Mouse (Mus musculus) cerebellum, postnatal 36 days (tissue): Measurements from ENCODE around the gene Trim63.

ENCODE experiments used
- DNase-seq, 2 experiments: peaks; one replicate each; pipeline ENCODE4 v3.0.0; 2021 to 2022; ENCODE audit warnings: mixed read lengths in 2 of 2

Gene Trim63

GRCm38 (mm10) chr4:134343071-134344031 lies 28.4 kb downstream of the Trim63 start, which contains the start of gene Slc30a2:
TSS of gene Slc30a2 (plus strand) at chr4:134343181.
- DNase-seq = no peak

- DNase-seq = no peak
These were observed 29.7 kb downstream of the Trim63 start for GRCm38 (mm10) chr4:134344620-134345019.

- no peak for DNase-seq
These were observed 30.9 kb downstream of the Trim63 start for GRCm38 (mm10) chr4:134345802-134346201.

- DNase-seq = no peak
These were observed 33.2 kb downstream of the Trim63 start for GRCm38 (mm10) chr4:134348078-134348477.

GRCm38 (mm10) chr4:134348545-134348944 lies 33.6 kb downstream of the Trim63 start:
- DNase-seq = no peak

GRCm38 (mm10) chr4:134349829-134350228 lies 34.9 kb downstream of the Trim63 start:
- DNase-seq = no peak

- no peak for DNase-seq
These were observed 35.7 kb downstream of the Trim63 start for GRCm38 (mm10) chr4:134350641-134351040.

GRCm38 (mm10) chr4:134351329-134352260 lies 36.7 kb downstream of the Trim63 start:
- no peak for DNase-seq

GRCm38 (mm10) chr4:134352261-134352707 lies 37.4 kb downstream of the Trim63 start:
- DNase-seq = no peak

- DNase-seq = no peak
These were observed 38.0 kb downstream of the Trim63 start for GRCm38 (mm10) chr4:134352929-134353328.

- DNase-seq = no peak
These were observed 38.8 kb downstream of the Trim63 start for GRCm38 (mm10) chr4:134353527-134354409.

- no peak for DNase-seq
These were observed 41.0 kb downstream of the Trim63 start for GRCm38 (mm10) chr4:134355841-134356452.

- DNase-seq = peak; percentile 78 to 86
These were observed 41.9 kb downstream of the Trim63 start for GRCm38 (mm10) chr4:134356591-134357460.

- DNase-seq = no peak
These were observed 42.5 kb downstream of the Trim63 start for GRCm38 (mm10) chr4:134357461-134357771.

GRCm38 (mm10) chr4:134359649-134360048 lies 44.7 kb downstream of the Trim63 start:
- DNase-seq = no peak

GRCm38 (mm10) chr4:134361215-134361614 lies 46.3 kb downstream of the Trim63 start:
- no peak for DNase-seq

GRCm38 (mm10) chr4:134362124-134362523 lies 47.2 kb downstream of the Trim63 start:
- no peak for DNase-seq

GRCm38 (mm10) chr4:134362586-134362985 lies 47.7 kb downstream of the Trim63 start:
- DNase-seq = no peak

GRCm38 (mm10) chr4:134365280-134365679 lies 50.4 kb downstream of the Trim63 start:
- DNase-seq = no peak

- peak; percentile 24 to 26 for DNase-seq
These were observed 55.8 kb downstream of the Trim63 start for GRCm38 (mm10) chr4:134370649-134371221.
